Mouse (Mus musculus): ENCODE measurements around the gene Gm21992. TPM values are rescaled to one million over a fixed set of nuclear protein-coding genes. Genes with fewer than 3 reads are reported as not detected.

Gene Gm21992
- total and polyA plus RNA-seq, 2 experiments: 4.8 to 23.6 TPM

GRCm38 (mm10) chr19:4811909-4812242, 464 bp upstream of the Gm21992 start:
- TF ChIP-seq POLR2A (IDR thresholded peaks at IDR 0.05; ENCODE audit: extremely low read depth, insufficient read depth, low read length) (no peak), CTCF (IDR thresholded peaks at IDR 0.05; ENCODE audit: low read depth, low read length) (no peak)

GRCm38 (mm10) chr19:4810746-4811062, 708 bp downstream of the Gm21992 start:
- Histone ChIP-seq H3K36me3 (ENCODE audit: control insufficient read depth, insufficient read depth, low read length) (no peaks in the 10 kb centered on the region), H3K4me1 (ENCODE audit: control insufficient read depth, insufficient read depth, low read length) (peaks cover 17% of the 10 kb centered on the region), H3K27ac (replicated peaks; ENCODE audit: insufficient read depth, low read depth, low read length) (peak overlapping the region; percentile 84), H3K27me3 (ENCODE audit: control insufficient read depth, insufficient read depth, low read length) (no peaks in the 10 kb centered on the region), H3K9ac (ENCODE audit: low read depth, low read length) (peak overlapping the region; percentile 81), H3K79me2 (ENCODE audit: control insufficient read depth, insufficient read depth, low read length) (peaks cover 31% of the 10 kb centered on the region; the same call in 1 of the 2 replicates), H3K4me3 (ENCODE audit: insufficient read depth, low read depth, low read length) (peak overlapping the region; percentile 65)
- under 1% methylated on average over 17 of the region's 17 CpGs for WGBS
- DNase-seq (ENCODE audit: extremely low read depth, low read depth, low spot score): no peak
- no peak for TF ChIP-seq CTCF (IDR thresholded peaks at IDR 0.05; ENCODE audit: low read depth, low read length)
- 0 out of 2 replicates have a peak, but pooled peaks have one; percentile 18 for TF ChIP-seq POLR2A (IDR thresholded peaks at IDR 0.05; ENCODE audit: extremely low read depth, insufficient read depth, low read length)

More at GRCm38 (mm10) chr19:4811909-4812242, 464 bp upstream of the Gm21992 start:
- WGBS: 4% methylated on average over 12 of the region's 12 CpGs
- no peak for DNase-seq (ENCODE audit: extremely low read depth, low read depth, low spot score)
- Histone ChIP-seq H3K79me2 (ENCODE audit: control insufficient read depth, insufficient read depth, low read length) (peaks cover 29% of the 10 kb centered on the region; the same call in 1 of the 2 replicates), H3K4me3 (ENCODE audit: insufficient read depth, low read depth, low read length) (peak overlapping the region; percentile 77), H3K4me1 (ENCODE audit: control insufficient read depth, insufficient read depth, low read length) (peaks cover 18% of the 10 kb centered on the region), H3K27me3 (ENCODE audit: control insufficient read depth, insufficient read depth, low read length) (no peaks in the 10 kb centered on the region), H3K9ac (ENCODE audit: low read depth, low read length) (peak overlapping the region; percentile 82), H3K36me3 (ENCODE audit: control insufficient read depth, insufficient read depth, low read length) (no peaks in the 10 kb centered on the region), H3K27ac (replicated peaks; ENCODE audit: insufficient read depth, low read depth, low read length) (peak overlapping the region; percentile 82)

- H3K4me1 ChIP-seq (ENCODE audit: control insufficient read depth, insufficient read depth, low read length): peaks cover 17% of the 10 kb centered on the region
- TF ChIP-seq POLR2A (IDR thresholded peaks at IDR 0.05; ENCODE audit: extremely low read depth, insufficient read depth, low read length) (no peak), CTCF (IDR thresholded peaks at IDR 0.05; ENCODE audit: low read depth, low read length) (no peak)
Measured at GRCm38 (mm10) chr19:4810309-4810708, 1.1 kb downstream of the Gm21992 start.

GRCm38 (mm10) chr19:4803283-4803682, 8.1 kb downstream of the Gm21992 start:
- no peak overlapping the region for H3K9ac ChIP-seq (ENCODE audit: low read depth, low read length)
- no peak for DNase-seq (ENCODE audit: extremely low read depth, low read depth, low spot score)
- H3K4me3 ChIP-seq (ENCODE audit: insufficient read depth, low read depth, low read length): no peak overlapping the region
- peaks cover 19% of the 10 kb centered on the region for H3K4me1 ChIP-seq (ENCODE audit: control insufficient read depth, insufficient read depth, low read length)
- no peak overlapping the region for H3K27ac ChIP-seq (replicated peaks; ENCODE audit: insufficient read depth, low read depth, low read length)
- peaks cover 63% of the 10 kb centered on the region for H3K79me2 ChIP-seq (ENCODE audit: control insufficient read depth, insufficient read depth, low read length)
- H3K36me3 ChIP-seq (ENCODE audit: control insufficient read depth, insufficient read depth, low read length): peaks cover 28% of the 10 kb centered on the region
- no peak for TF ChIP-seq POLR2A (IDR thresholded peaks at IDR 0.05; ENCODE audit: extremely low read depth, insufficient read depth, low read length)
- no peak for TF ChIP-seq CTCF (IDR thresholded peaks at IDR 0.05; ENCODE audit: low read depth, low read length)
- no peaks in the 10 kb centered on the region for H3K27me3 ChIP-seq (ENCODE audit: control insufficient read depth, insufficient read depth, low read length)
- WGBS: 91% methylated on average over 10 of the region's 10 CpGs

More at GRCm38 (mm10) chr19:4810309-4810708, 1.1 kb downstream of the Gm21992 start:
- peak overlapping the region; percentile 84 for H3K27ac ChIP-seq (replicated peaks; ENCODE audit: insufficient read depth, low read depth, low read length)
- peak overlapping the region; percentile 65 for H3K4me3 ChIP-seq (ENCODE audit: insufficient read depth, low read depth, low read length)
- under 1% methylated on average over 14 of the region's 14 CpGs for WGBS
- peaks cover 31% of the 10 kb centered on the region; the same call in 1 of the 2 replicates for H3K79me2 ChIP-seq (ENCODE audit: control insufficient read depth, insufficient read depth, low read length)
- H3K27me3 ChIP-seq (ENCODE audit: control insufficient read depth, insufficient read depth, low read length): no peaks in the 10 kb centered on the region
- H3K36me3 ChIP-seq (ENCODE audit: control insufficient read depth, insufficient read depth, low read length): no peaks in the 10 kb centered on the region
- peak overlapping the region; percentile 81 for H3K9ac ChIP-seq (ENCODE audit: low read depth, low read length)
- DNase-seq (ENCODE audit: extremely low read depth, low read depth, low spot score): no peak

GRCm38 (mm10) chr19:4802691-4803091, 8.7 kb downstream of the Gm21992 start:
- H3K27me3 ChIP-seq (ENCODE audit: control insufficient read depth, insufficient read depth, low read length): no peaks in the 10 kb centered on the region
- peaks cover 15% of the 10 kb centered on the region for H3K4me1 ChIP-seq (ENCODE audit: control insufficient read depth, insufficient read depth, low read length)
- peaks cover 59% of the 10 kb centered on the region for H3K79me2 ChIP-seq (ENCODE audit: control insufficient read depth, insufficient read depth, low read length)
- no peak for TF ChIP-seq CTCF (IDR thresholded peaks at IDR 0.05; ENCODE audit: low read depth, low read length)
- no peak for TF ChIP-seq POLR2A (IDR thresholded peaks at IDR 0.05; ENCODE audit: extremely low read depth, insufficient read depth, low read length)
- no peak for DNase-seq (ENCODE audit: extremely low read depth, low read depth, low spot score)
- no peak overlapping the region for H3K4me3 ChIP-seq (ENCODE audit: insufficient read depth, low read depth, low read length)
- H3K36me3 ChIP-seq (ENCODE audit: control insufficient read depth, insufficient read depth, low read length): peaks cover 28% of the 10 kb centered on the region
- H3K27ac ChIP-seq (replicated peaks; ENCODE audit: insufficient read depth, low read depth, low read length): no peak overlapping the region
- 98% methylated on average over 7 of the region's 7 CpGs for WGBS
- H3K9ac ChIP-seq (ENCODE audit: low read depth, low read length): no peak overlapping the region

GRCm38 (mm10) chr19:4799083-4799482, 12.3 kb downstream of the Gm21992 start:
- peaks cover 28% of the 10 kb centered on the region for H3K36me3 ChIP-seq (ENCODE audit: control insufficient read depth, insufficient read depth, low read length)
- 82% methylated on average over 5 of the region's 5 CpGs for WGBS
- peaks cover 61% of the 10 kb centered on the region for H3K79me2 ChIP-seq (ENCODE audit: control insufficient read depth, insufficient read depth, low read length)
- H3K4me3 ChIP-seq (ENCODE audit: insufficient read depth, low read depth, low read length): no peak overlapping the region
- no peak for TF ChIP-seq POLR2A (IDR thresholded peaks at IDR 0.05; ENCODE audit: extremely low read depth, insufficient read depth, low read length)
- no peak for TF ChIP-seq CTCF (IDR thresholded peaks at IDR 0.05; ENCODE audit: low read depth, low read length)
- H3K9ac ChIP-seq (ENCODE audit: low read depth, low read length): no peak overlapping the region
- peaks cover 20% of the 10 kb centered on the region for H3K4me1 ChIP-seq (ENCODE audit: control insufficient read depth, insufficient read depth, low read length)
- H3K27me3 ChIP-seq (ENCODE audit: control insufficient read depth, insufficient read depth, low read length): no peaks in the 10 kb centered on the region
- no peak for DNase-seq (ENCODE audit: extremely low read depth, low read depth, low spot score)
- no peak overlapping the region for H3K27ac ChIP-seq (replicated peaks; ENCODE audit: insufficient read depth, low read depth, low read length)

Measured in liver, adult 2 months (tissue).